Mouse (Mus musculus) limb, embryonic 10.5 days (tissue): ENCODE data around the gene Hhat. TPM values are rescaled to one million over a fixed set of nuclear protein-coding genes. Genes with fewer than 3 reads are reported as not detected.

Experiments
- DNase-seq: peaks from one replicate; pipeline ENCODE4 v3.0.0-alpha.2; 2017; ENCODE audit warnings: low spot score
- H3K27ac ChIP-seq: fragments of 300-500 bp; sonication (generic); 2 replicates; pipeline ENCODE4 v1.5.1; 2016; ENCODE audit warnings: mild to moderate bottlenecking
- H3K27me3 ChIP-seq: fragments of 300-500 bp; sonication (generic); 2 replicates; pipeline ENCODE4 v1.6.1; 2016; ENCODE audit warnings: low read depth, mild to moderate bottlenecking; ENCODE audit not compliant: poor library complexity, severe bottlenecking
- H3K36me3 ChIP-seq: fragments of 300-500 bp; sonication (generic); 2 replicates; pipeline ENCODE4 v1.6.1; 2016; ENCODE audit warnings: mild to moderate bottlenecking, moderate library complexity
- H3K4me1 ChIP-seq: fragments of 300-500 bp; sonication (generic); 2 replicates; pipeline ENCODE4 v1.6.1; 2016
- H3K4me3 ChIP-seq: fragments of 300-500 bp; sonication (generic); 2 replicates; pipeline ENCODE4 v1.5.1; 2016; ENCODE audit warnings: mild to moderate bottlenecking, moderate library complexity
- H3K9me3 ChIP-seq: fragments of 300-500 bp; sonication (generic); replicated peaks from 2 replicates; pipeline ENCODE4 v1.6.1; 2016; ENCODE audit warnings: mild to moderate bottlenecking
- WGBS: fragments of 180-500 bp; shearing (Covaris S2); methylation state at CpG from one replicate; pipeline ENCODE4 v1.1.7; 2016; 5-methylcytosine and 5-hydroxymethylcytosine counted together
- polyA plus RNA-seq: library from polyadenylated mRNA; unstranded; fragments of >200 nt; fragmentation: Nextera tagmentation; extraction: Ambion mirVana; gene quantifications from 2 replicates; pipeline ENCODE4 v1.2.1, GENCODE M21; 2016

Gene Hhat
- polyA plus RNA-seq, 1 experiment from 2014 or later: 13.7 TPM

GRCm38 (mm10) chr1:192503651-192504050, 267.4 kb downstream of the Hhat start:
- Histone ChIP-seq H3K9me3 (no peaks in the 10 kb centered on the region), H3K36me3 (no peaks in the 10 kb centered on the region), H3K4me1 (no peaks in the 10 kb centered on the region), H3K27me3 (no peaks in the 10 kb centered on the region), H3K27ac (no peak overlapping the region), H3K4me3 (no peak overlapping the region)
- no peak for DNase-seq
- 83% methylated on average over 4 of the region's 4 CpGs for WGBS

DNA sequence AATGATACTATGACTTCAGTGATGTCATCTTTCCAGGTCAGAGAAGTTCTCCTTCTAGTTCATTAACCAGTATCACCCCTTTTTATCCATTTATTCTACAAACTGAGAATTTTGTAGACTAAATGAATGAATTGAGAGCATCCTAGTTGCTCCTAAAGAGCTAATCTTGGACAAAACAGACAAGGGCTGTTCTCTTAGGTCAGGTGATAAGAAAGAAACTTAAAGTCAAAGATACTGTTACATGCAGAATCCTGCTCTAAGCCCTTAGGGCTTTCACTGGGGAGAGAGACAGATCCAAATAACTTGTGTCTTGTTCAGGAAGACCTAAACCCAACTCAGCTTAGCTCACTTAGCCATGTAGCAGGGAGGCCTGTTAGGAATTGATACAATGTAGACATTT, 268.2 kb downstream of the Hhat start:
- DNase-seq: no peak
- no peak overlapping the region for H3K4me3 ChIP-seq
- no peaks in the 10 kb centered on the region for H3K36me3 ChIP-seq
- no peaks in the 10 kb centered on the region for H3K4me1 ChIP-seq
- no peak overlapping the region for H3K27ac ChIP-seq
- no peaks in the 10 kb centered on the region for H3K9me3 ChIP-seq
- H3K27me3 ChIP-seq: no peaks in the 10 kb centered on the region

DNA sequence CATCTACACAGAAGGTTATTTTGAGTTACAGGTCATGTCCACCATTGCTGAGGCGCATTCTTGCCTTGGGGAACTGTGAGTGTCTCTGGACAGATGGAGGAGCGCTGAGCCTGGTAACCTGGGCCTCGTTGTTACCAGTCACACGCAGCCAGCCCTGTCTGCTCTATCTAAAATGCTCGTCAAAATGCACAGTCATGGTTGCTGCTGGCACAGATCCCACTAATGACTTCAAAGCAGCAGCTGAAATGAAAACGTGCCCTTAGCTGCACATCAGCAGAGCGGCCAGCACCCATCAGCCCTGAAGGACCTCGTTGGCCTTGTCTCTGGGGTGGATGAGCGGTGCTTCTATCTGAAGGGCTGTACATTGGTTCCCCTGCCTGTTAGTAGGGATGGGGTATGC, 269.0 kb downstream of the Hhat start:
- no peaks in the 10 kb centered on the region for H3K27me3 ChIP-seq
- no peak overlapping the region for H3K27ac ChIP-seq
- 93% methylated on average over 9 of the region's 9 CpGs for WGBS
- H3K4me3 ChIP-seq: no peak overlapping the region
- no peaks in the 10 kb centered on the region for H3K4me1 ChIP-seq
- H3K36me3 ChIP-seq: no peaks in the 10 kb centered on the region
- DNase-seq: no peak
- no peaks in the 10 kb centered on the region for H3K9me3 ChIP-seq

GRCm38 (mm10) chr1:192497505-192497904, 273.5 kb downstream of the Hhat start:
- Histone ChIP-seq H3K9me3 (no peaks in the 10 kb centered on the region), H3K4me1 (no peaks in the 10 kb centered on the region), H3K36me3 (no peaks in the 10 kb centered on the region), H3K27ac (no peak overlapping the region), H3K4me3 (no peak overlapping the region), H3K27me3 (no peaks in the 10 kb centered on the region)
- DNase-seq: no peak
- 86% methylated on average over 2 of the region's 2 CpGs for WGBS

DNA sequence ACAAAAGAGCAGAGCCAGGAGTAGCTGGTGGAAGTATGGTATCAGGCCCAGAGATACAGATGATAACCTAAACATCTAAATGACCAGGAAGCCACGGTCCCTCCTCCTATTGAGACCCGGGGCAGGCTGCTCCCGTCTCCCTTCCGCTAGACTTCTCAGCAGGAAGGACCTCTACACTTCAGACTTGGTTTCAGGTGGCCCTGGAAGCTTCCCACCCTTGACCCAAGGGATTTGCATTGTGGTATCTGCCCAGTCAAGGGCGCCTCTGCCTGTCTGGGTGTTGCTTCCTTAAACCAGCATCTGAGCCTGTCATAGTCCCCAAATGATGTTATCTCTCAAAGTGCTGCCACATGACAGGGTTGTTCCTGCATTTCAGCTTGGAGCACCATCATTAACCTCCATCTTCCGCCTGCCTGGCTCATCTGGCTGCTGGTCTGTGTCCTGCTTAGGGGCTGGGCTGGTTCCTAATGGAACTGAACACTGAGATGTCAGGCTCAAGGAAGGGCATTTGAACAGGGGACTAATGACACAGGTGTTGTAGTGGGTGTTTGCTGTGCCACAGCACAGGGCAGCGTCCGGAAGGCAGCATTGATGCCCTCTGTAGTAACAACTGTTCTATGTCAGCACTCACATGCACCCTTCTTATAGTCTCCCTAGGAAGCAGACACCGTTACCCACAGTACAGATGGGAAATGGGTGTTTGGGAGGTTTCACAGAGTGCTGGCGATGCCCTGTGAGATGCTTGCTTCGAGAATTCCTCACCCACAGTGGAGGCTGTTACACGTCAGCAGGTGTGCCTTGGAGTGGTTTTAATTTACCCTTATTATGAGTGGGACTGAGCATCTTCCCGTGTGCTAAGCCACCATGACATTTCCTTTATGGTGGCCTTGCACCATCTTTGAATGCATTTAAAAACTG, 280.9 kb downstream of the Hhat start:
- peaks cover 16% of the 10 kb centered on the region for H3K4me1 ChIP-seq
- no peak overlapping the region for H3K4me3 ChIP-seq
- DNase-seq: no peak
- 78% methylated on average over 13 of the region's 13 CpGs for WGBS
- no peaks in the 10 kb centered on the region for H3K27me3 ChIP-seq
- no peaks in the 10 kb centered on the region for H3K9me3 ChIP-seq
- no peak overlapping the region for H3K27ac ChIP-seq
- no peaks in the 10 kb centered on the region for H3K36me3 ChIP-seq

DNA sequence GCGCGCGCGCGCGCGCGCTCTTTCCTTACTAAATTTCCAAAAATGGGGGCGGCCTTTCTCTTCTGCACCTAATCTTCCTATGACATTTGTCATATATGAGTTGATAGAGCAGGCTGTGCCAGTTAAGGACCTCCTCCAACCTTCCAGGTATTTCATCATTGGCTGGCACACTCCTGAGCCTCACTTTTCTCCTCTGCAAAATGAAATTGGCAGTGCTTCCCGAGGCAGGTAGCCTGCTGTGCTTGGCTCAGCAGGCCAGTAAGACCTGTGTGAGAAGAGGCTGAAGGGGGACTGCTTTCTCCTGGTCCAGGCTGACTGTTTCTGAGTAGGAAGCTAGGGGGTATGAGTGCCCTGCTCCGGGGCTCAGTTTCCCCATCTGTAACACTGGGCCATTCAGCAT, 283.5 kb downstream of the Hhat start:
- Histone ChIP-seq H3K36me3 (no peaks in the 10 kb centered on the region), H3K27me3 (no peaks in the 10 kb centered on the region), H3K27ac (no peak overlapping the region), H3K4me3 (no peak overlapping the region), H3K9me3 (no peaks in the 10 kb centered on the region), H3K4me1 (peaks cover 16% of the 10 kb centered on the region)
- DNase-seq: no peak
- WGBS: 97% methylated on average over 11 of the region's 11 CpGs

DNA sequence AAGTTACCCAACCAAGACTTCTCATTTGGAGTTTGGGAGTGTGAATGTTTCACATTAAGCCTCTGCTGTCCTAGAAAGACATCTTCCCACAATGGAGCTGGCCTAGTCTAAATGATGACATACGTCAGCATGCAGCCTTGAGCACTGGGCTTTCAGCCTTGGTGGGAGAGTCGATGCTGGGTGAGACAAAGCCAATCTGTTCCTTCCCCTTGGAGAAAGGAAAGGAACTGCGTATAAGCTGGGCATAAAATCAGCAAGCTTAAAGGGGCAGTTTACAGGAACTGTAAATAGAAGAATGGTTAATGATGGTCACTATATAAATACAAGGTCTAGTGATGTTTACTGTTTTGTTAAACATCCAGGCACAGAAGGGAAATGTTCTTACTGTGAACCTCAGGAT, 286.0 kb downstream of the Hhat start:
- H3K9me3 ChIP-seq: no peaks in the 10 kb centered on the region
- H3K4me1 ChIP-seq: peaks cover 12% of the 10 kb centered on the region
- H3K27me3 ChIP-seq: no peaks in the 10 kb centered on the region
- 71% methylated on average over 3 of the region's 3 CpGs for WGBS
- H3K27ac ChIP-seq: no peak overlapping the region
- H3K36me3 ChIP-seq: no peaks in the 10 kb centered on the region
- no peak for DNase-seq
- H3K4me3 ChIP-seq: no peak overlapping the region

GRCm38 (mm10) chr1:192481446-192481845, 289.6 kb downstream of the Hhat start:
- Histone ChIP-seq H3K27me3 (no peaks in the 10 kb centered on the region), H3K36me3 (no peaks in the 10 kb centered on the region), H3K4me3 (no peak overlapping the region), H3K4me1 (no peaks in the 10 kb centered on the region), H3K9me3 (no peaks in the 10 kb centered on the region), H3K27ac (no peak overlapping the region)
- no peak for DNase-seq

DNA sequence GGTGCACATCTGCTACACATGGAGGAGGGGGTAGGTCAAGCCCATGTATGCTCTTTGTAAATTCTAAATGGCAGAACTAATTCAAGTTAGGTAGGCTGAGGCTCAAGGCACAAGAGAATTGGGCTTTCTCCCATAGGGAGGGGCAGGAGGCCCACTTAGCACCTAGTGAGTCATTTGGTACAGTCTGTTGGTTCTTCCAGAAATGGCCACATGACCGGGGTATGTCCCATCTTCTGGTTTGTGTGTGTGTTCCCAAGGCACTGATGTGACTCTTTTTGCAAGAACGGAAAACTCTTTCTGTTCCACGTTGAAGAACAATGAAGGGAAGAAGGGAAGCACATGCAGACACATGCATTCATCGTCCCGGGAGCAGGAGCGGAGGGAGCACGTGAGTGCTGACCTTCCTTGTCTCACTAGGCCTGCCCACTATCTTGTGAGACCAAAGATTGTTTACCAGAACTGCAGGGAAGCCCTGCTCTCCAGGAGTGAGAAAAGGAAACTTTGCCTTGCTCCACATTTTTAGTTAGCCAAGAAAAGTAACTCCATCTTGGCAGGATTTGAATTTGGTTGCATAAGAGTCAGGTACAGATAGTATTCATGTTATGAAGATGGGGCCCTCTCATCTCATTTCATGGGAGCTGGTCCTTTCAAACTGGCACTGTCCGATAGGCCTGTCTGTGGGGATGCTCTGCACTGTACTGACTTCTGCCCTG, 290.8 kb downstream of the Hhat start:
- DNase-seq: no peak
- Histone ChIP-seq H3K4me3 (no peak overlapping the region), H3K27me3 (no peaks in the 10 kb centered on the region), H3K27ac (no peak overlapping the region), H3K4me1 (no peaks in the 10 kb centered on the region), H3K36me3 (no peaks in the 10 kb centered on the region), H3K9me3 (no peaks in the 10 kb centered on the region)
- WGBS: 87% methylated on average over 8 of the region's 8 CpGs

- Histone ChIP-seq H3K27me3 (no peaks in the 10 kb centered on the region), H3K4me1 (no peaks in the 10 kb centered on the region), H3K36me3 (no peaks in the 10 kb centered on the region), H3K27ac (no peak overlapping the region), H3K4me3 (no peak overlapping the region), H3K9me3 (no peaks in the 10 kb centered on the region)
- DNase-seq: no peak
- 81% methylated on average over 5 of the region's 5 CpGs for WGBS
Observed at GRCm38 (mm10) chr1:192478176-192478575, 292.8 kb downstream of the Hhat start.

- H3K27ac ChIP-seq: no peak overlapping the region
- H3K4me3 ChIP-seq: no peak overlapping the region
- H3K36me3 ChIP-seq: no peaks in the 10 kb centered on the region
- no peak for DNase-seq
- H3K9me3 ChIP-seq: no peaks in the 10 kb centered on the region
- no peaks in the 10 kb centered on the region for H3K27me3 ChIP-seq
- no peaks in the 10 kb centered on the region for H3K4me1 ChIP-seq
- 83% methylated on average over 6 of the region's 6 CpGs for WGBS
Observed at GRCm38 (mm10) chr1:192477556-192477955, 293.5 kb downstream of the Hhat start.

DNA sequence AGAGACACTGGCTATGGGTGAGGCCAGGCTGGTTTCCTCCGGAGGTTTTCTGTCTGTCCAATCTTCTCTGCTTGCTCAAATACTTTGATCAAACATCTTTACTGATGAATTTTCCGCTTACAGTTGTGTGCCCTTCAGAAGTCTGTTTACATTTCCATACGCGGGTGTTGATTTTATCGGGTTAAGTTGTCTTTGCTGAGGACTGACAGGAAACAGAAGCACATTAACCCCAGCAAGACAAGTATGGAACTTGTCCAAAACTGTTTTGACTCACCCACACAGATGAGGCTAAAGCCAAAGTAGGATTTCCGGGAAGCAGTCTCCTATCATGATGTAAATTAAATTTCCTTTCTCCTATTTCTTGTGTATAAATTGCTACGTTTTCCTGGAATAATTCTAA, 294.3 kb downstream of the Hhat start:
- Histone ChIP-seq H3K4me3 (no peak overlapping the region), H3K9me3 (no peaks in the 10 kb centered on the region), H3K4me1 (no peaks in the 10 kb centered on the region), H3K36me3 (no peaks in the 10 kb centered on the region), H3K27me3 (no peaks in the 10 kb centered on the region), H3K27ac (no peak overlapping the region)
- 77% methylated on average over 7 of the region's 7 CpGs for WGBS
- no peak for DNase-seq

- Histone ChIP-seq H3K4me1 (no peaks in the 10 kb centered on the region), H3K9me3 (no peaks in the 10 kb centered on the region), H3K4me3 (no peak overlapping the region), H3K36me3 (no peaks in the 10 kb centered on the region), H3K27me3 (no peaks in the 10 kb centered on the region), H3K27ac (no peak overlapping the region)
- 92% methylated on average over 6 of the region's 6 CpGs for WGBS
- no peak for DNase-seq
Observed at GRCm38 (mm10) chr1:192473134-192473533, 297.9 kb downstream of the Hhat start.
